Mouse (Mus musculus) midbrain, embryonic 11.5 days (tissue): ENCODE measurements at regions not wholly inside any gene's neighbourhood (a gene's known extent, or its start where the extent isn't known, plus 50 kb on each side); places are given as distances from the start of the nearest gene placed in this dataset.

ENCODE experiments used
- ATAC-seq: fragments of 200-750 bp; cut with Nextera tagmentation; 2 replicates; pipeline ENCODE4 v1.8.0; 2017; ENCODE audit warnings: moderate TSS enrichment, moderate library complexity; ENCODE audit not compliant: low FRiP score
- DNase-seq: peaks from one replicate; pipeline ENCODE4 v3.0.0; 2015; ENCODE audit warnings: low spot score; ENCODE audit errors: missing footprints
- H3K27ac ChIP-seq: fragments of 300-500 bp; sonication (generic); 2 replicates; pipeline ENCODE4 v1.5.1; 2014; ENCODE audit warnings: low read depth, low read length
- H3K27me3 ChIP-seq: fragments of 300-500 bp; sonication (generic); 2 replicates; pipeline ENCODE4 v1.6.1; 2014; ENCODE audit warnings: mild to moderate bottlenecking, low read length, moderate library complexity, mixed read lengths; ENCODE audit not compliant: control insufficient read depth, insufficient read depth
- H3K36me3 ChIP-seq: fragments of 300-500 bp; sonication (generic); 2 replicates; pipeline ENCODE4 v1.6.1; 2014; ENCODE audit warnings: mild to moderate bottlenecking, low read length, moderate library complexity, mixed read lengths; ENCODE audit not compliant: control insufficient read depth, insufficient read depth
- H3K4me1 ChIP-seq: fragments of 300-500 bp; sonication (generic); 2 replicates; pipeline ENCODE4 v1.6.1; 2014; ENCODE audit warnings: low read length; ENCODE audit not compliant: control insufficient read depth, insufficient read depth
- H3K4me2 ChIP-seq: fragments of 300-500 bp; sonication (generic); 2 replicates; pipeline ENCODE4 v1.6.1; 2014; ENCODE audit warnings: mild to moderate bottlenecking, moderate library complexity
- H3K4me3 ChIP-seq: fragments of 300-500 bp; sonication (generic); 2 replicates; pipeline ENCODE4 v1.5.1; 2014; ENCODE audit warnings: low read depth, low read length
- H3K9ac ChIP-seq: fragments of 300-500 bp; sonication (generic); 2 replicates; pipeline ENCODE4 v1.6.1; 2014; ENCODE audit warnings: low read length
- H3K9me3 ChIP-seq: fragments of 300-500 bp; sonication (generic); 2 replicates; pipeline ENCODE4 v1.6.1; 2016; ENCODE audit warnings: low read length; ENCODE audit not compliant: control insufficient read depth
- WGBS: fragments of 180-500 bp; shearing (Covaris S2); extraction: QIAGEN DNeasy Blood & Tissue Kit; methylation state at CpG from one replicate; pipeline ENCODE4 v1.1.7; 2014; 5-methylcytosine and 5-hydroxymethylcytosine counted together

DNA sequence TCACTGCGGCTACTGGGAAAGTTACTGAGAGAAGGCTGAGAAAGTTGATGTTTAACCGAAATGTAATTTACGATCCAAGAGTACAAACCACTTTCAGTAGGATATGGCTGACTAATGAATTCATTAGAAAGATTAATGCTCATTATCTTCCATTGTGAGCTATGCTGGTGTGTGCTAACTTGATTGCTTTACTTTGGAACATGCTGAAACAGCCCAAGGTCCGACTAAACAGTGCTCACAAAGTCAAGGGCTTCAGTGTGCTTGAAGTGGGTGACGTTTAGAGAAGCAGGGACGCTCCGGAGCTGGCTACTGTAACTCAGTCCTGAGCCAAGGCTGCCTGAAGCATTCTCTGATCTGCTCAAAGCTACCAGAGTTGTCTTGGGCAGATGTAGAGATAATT, 143.1 kb downstream of the Olfr721-ps1 start:
- Histone ChIP-seq H3K9me3 (no peaks in the 10 kb centered on the region), H3K27ac (no peak overlapping the region), H3K36me3 (no peaks in the 10 kb centered on the region), H3K4me1 (no peaks in the 10 kb centered on the region), H3K27me3 (no peaks in the 10 kb centered on the region), H3K9ac (no peak overlapping the region), H3K4me2 (no peak overlapping the region), H3K4me3 (no peak overlapping the region)
- ATAC-seq, result no peak
- no peak for DNase-seq
- WGBS, result 83% methylated on average over 7 of the region's 7 CpGs

DNA sequence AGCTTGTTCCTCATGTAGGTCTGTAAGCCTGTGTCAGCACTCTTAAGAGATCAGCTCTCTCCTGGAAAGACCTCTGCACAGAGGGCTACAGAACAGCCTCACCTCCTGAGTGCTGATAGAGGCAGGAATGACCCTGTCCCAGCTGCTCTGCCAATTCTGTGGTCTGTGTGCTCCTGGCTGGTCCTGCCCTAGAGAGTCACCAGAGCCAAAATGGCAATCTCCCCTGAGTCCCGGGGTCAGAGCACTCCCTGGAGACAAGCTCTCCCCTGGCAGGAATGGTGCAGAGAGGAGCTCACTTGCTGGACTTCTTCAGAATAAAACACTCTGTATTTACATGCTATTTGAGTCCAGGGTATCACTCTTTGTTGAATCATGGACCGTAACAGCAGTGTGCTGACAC, 149.9 kb upstream of the Slc4a7 start:
- ATAC-seq (no peak), DNase-seq (no peak)
- Histone ChIP-seq H3K4me3 (no peak overlapping the region), H3K27me3 (no peaks in the 10 kb centered on the region), H3K27ac (no peak overlapping the region), H3K9me3 (no peaks in the 10 kb centered on the region; the same call in 1 of the 2 replicates), H3K36me3 (no peaks in the 10 kb centered on the region), H3K4me1 (no peaks in the 10 kb centered on the region), H3K9ac (no peak overlapping the region), H3K4me2 (no peak overlapping the region)
- WGBS, result 70% methylated on average over 2 of the region's 2 CpGs

DNA sequence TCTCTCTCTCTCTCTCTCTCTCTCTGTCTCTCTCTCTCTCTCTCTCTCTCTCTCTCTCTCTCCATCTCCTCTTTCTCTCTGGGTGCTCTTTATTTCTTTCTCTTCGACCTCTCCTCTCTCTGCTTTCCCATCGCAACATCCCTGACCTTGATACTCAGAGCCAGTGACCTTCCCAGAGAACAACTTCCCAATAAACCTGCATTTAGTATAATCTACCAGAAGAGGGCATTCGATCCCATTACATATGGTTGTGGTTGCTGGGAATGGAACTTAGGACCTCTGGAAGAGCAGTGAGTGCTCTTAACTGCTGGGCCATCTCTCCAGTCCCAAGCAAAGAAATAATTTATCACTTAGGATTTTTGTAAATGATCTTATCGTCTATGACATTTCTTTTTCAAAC, 127.2 kb upstream of the Slc4a7 start:
- H3K4me3 ChIP-seq, result no peak overlapping the region

DNA sequence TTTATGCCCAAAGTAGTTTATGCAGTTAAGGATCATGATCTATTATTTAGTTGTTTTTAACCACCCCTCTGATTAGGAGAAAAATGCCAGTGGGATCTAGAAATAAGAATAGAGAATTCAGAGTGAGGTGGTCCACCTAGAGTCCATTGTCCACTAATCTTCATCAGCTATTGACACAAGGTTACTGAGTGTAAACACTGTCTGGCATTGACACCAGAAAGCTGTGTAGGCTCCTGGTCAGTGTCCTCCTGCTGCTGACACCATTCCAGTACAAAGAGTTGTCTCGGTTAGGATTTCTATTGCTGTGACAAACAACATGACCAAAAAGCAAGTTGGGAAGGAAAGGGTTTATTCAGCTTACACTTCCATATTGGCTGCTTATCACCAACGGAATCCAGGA, 110.1 kb upstream of the Slc4a7 start:
- no peak for DNase-seq
- Histone ChIP-seq H3K4me2 (no peak overlapping the region), H3K27me3 (no peaks in the 10 kb centered on the region), H3K4me3 (no peak overlapping the region), H3K36me3 (no peaks in the 10 kb centered on the region), H3K9ac (no peak overlapping the region), H3K9me3 (no peaks in the 10 kb centered on the region), H3K27ac (no peak overlapping the region), H3K4me1 (no peaks in the 10 kb centered on the region)
- WGBS, result 74% methylated on average over 2 of the region's 2 CpGs
- no peak for ATAC-seq

More for the DNA sequence above, 127.2 kb upstream of the Slc4a7 start:
- no peak overlapping the region for H3K27ac ChIP-seq
- H3K4me2 ChIP-seq, result no peak overlapping the region
- ATAC-seq (no peak), DNase-seq (no peak)
- no peak overlapping the region for H3K9ac ChIP-seq
- no peaks in the 10 kb centered on the region for H3K27me3 ChIP-seq
- H3K9me3 ChIP-seq, result no peaks in the 10 kb centered on the region
- no peaks in the 10 kb centered on the region for H3K4me1 ChIP-seq
- H3K36me3 ChIP-seq, result no peaks in the 10 kb centered on the region
- WGBS, result 67% methylated on average over 4 of the region's 4 CpGs

DNA sequence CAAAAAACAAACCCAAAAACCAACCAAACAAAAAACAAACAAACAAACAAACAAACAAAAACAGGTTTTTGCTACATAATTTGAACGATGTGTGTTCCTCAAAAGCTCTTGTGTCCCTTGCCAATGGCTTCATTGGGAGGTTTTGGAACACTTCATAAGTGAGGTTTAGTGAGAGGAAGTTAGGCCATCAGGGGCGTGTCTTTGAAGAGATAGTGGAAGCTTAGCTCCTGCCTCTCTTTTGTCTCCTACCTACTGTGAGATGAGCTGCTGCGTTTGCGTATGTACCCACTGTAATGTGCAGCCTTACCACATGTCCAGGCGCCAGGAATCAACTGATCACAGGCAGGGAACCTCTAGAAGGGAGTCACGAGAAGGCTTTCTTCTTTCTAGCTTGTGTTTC, 107.3 kb upstream of the Slc4a7 start:
- Histone ChIP-seq H3K36me3 (no peaks in the 10 kb centered on the region), H3K4me2 (no peak overlapping the region), H3K9me3 (no peaks in the 10 kb centered on the region), H3K27me3 (no peaks in the 10 kb centered on the region), H3K9ac (no peak overlapping the region), H3K4me1 (no peaks in the 10 kb centered on the region), H3K27ac (no peak overlapping the region), H3K4me3 (no peak overlapping the region)
- no peak for ATAC-seq
- DNase-seq, result no peak
- WGBS, result 88% methylated on average over 6 of the region's 6 CpGs

DNA sequence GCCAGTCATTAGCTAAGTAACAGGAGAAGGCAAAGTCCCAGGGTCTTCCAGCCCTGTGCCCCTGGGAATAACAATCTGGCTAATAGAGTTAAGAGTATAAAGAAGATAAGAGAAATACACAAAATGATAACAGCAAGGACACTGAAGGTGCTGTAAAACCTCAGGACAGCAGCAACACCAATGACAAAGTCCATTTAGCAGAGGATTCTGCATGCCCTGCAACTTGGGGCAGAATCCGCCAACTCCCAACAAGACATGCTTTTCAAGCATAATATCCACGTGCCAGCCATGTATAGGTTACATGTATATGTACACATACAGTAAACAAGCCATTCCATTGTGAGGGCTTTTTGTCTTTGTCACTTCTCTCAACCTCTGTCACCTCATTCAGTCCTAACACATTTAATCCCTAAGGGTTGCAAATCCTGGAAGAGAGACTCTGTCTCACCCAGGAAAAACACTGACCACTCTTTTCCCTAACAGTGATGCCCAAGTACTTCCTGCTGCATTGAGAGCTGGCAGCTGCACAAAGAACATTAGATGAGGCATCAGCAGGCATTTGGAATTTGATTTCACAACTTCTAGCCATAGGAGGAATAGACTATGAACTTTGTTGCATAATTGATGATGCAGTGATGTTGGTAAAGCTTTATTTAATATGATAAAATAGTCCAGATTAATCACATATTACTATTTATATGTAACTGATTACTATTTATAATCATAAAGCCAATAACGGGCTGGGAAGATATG, 105.8 kb upstream of the Slc4a7 start:
- no peak overlapping the region for H3K4me2 ChIP-seq
- no peak overlapping the region for H3K9ac ChIP-seq
- no peak for ATAC-seq
- H3K9me3 ChIP-seq, result no peaks in the 10 kb centered on the region
- no peak overlapping the region for H3K4me3 ChIP-seq
- H3K4me1 ChIP-seq, result no peaks in the 10 kb centered on the region
- H3K36me3 ChIP-seq, result no peaks in the 10 kb centered on the region
- H3K27ac ChIP-seq, result no peak overlapping the region
- WGBS, result 82% methylated on average over 3 of the region's 3 CpGs
- H3K27me3 ChIP-seq, result no peaks in the 10 kb centered on the region
- no peak for DNase-seq

DNA sequence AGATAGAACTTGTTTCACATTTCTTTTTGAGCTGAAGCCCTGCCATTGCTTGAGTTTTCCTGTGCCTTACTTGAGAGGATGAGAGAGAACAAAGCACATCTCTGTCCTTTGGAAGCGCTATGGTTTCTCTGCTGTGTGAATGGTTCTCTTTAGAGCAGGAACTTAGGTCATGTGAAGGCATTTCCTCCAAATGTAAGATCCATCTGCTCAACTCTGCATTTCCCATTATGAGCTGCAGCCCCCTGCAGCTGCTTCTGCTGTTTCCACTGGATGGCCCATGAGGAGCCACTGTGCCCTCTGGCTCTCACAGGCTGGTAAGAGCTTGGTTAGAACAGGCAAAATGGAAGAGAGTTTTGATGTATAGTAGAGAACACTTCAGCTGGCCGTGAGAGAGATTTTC, 102.5 kb upstream of the Slc4a7 start:
- Histone ChIP-seq H3K27ac (no peak overlapping the region), H3K9me3 (no peaks in the 10 kb centered on the region), H3K9ac (no peak overlapping the region), H3K36me3 (no peaks in the 10 kb centered on the region), H3K4me2 (no peak overlapping the region), H3K27me3 (no peaks in the 10 kb centered on the region), H3K4me1 (no peaks in the 10 kb centered on the region), H3K4me3 (no peak overlapping the region)
- ATAC-seq, result no peak
- 73% methylated on average over 2 of the region's 2 CpGs for WGBS
- DNase-seq, result no peak

DNA sequence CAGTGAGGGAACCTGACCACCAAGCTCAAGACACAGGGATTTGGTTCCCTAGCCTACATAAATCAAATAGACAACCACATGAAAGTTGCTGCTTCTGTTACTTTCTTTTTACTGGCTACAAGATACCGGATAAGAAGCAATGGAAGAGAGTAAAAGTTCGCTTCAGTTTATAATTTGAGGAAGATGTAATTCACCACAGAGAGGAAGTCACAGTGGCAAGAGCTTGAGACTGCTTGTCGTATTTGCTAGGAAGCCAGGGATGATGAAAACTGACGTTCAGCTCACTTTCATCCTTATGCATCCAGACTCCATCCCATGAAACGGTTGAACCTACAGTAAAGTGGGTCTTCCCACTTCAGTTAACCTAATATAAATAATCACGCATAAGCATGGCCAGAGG, 102.1 kb upstream of the Slc4a7 start:
- H3K4me3 ChIP-seq, result no peak overlapping the region
- ATAC-seq (no peak), DNase-seq (no peak)
- WGBS, result 92% methylated on average over 6 of the region's 6 CpGs
- no peaks in the 10 kb centered on the region for H3K36me3 ChIP-seq
- H3K9ac ChIP-seq, result no peak overlapping the region
- H3K4me2 ChIP-seq, result no peak overlapping the region
- H3K9me3 ChIP-seq, result no peaks in the 10 kb centered on the region
- H3K27ac ChIP-seq, result no peak overlapping the region
- no peaks in the 10 kb centered on the region for H3K27me3 ChIP-seq
- H3K4me1 ChIP-seq, result no peaks in the 10 kb centered on the region

DNA sequence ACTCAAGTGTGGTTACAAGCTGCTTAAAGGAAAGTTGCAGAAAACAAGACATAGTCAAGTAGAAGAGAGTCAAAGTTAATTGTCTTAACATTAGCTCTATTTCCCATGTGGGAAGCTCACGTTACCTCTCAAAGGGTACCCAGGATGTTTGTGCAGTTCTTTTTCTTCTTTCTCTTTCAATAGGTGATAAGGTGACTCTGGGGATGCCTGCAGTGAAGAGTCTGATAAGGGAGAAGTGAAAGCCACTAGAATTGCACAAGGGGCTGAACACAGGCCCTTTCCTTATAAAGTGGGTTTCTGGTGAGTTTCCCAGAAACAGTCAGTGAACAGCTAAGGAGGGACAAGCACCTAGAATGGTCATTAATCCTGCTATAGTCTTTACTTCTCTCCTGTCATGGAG, 98.6 kb upstream of the Slc4a7 start:
- no peak for ATAC-seq
- no peak for DNase-seq
- H3K4me2 ChIP-seq, result no peak overlapping the region
- H3K4me3 ChIP-seq, result no peak overlapping the region
- 84% methylated on average over 1 of the region's 1 CpGs for WGBS
- H3K36me3 ChIP-seq, result no peaks in the 10 kb centered on the region
- no peaks in the 10 kb centered on the region for H3K27me3 ChIP-seq
- H3K9ac ChIP-seq, result no peak overlapping the region
- H3K27ac ChIP-seq, result no peak overlapping the region
- no peaks in the 10 kb centered on the region for H3K9me3 ChIP-seq
- no peaks in the 10 kb centered on the region for H3K4me1 ChIP-seq
